Mouse (Mus musculus): ENCODE data around the gene Car1. TPM values are rescaled to one million over a fixed set of nuclear protein-coding genes. Genes with fewer than 3 reads are reported as not detected.
A peak's percentile ranks its signal among the peaks of the same experiment; 100 is the strongest.
"Not testable (repeated sequence)": the region's sequence is repeated elsewhere in the genome, so short reads cannot be mapped to it uniquely, and the experiment has no call there.

Car1 gene
- total and polyA plus RNA-seq, 3 experiments: 1,720 to 6,361 (median 4,374) TPM

GRCm38 (mm10) chr3:14772473-14772872, 35.7 kb downstream of the Car1 start:
- H3K4me1 ChIP-seq (ENCODE audit: control insufficient read depth in 1 of 2, insufficient read depth in 2 of 2, low read length in 2 of 2); H3K79me2 ChIP-seq (ENCODE audit: control insufficient read depth, insufficient read depth, low read length, poor library complexity); H3K9me3 ChIP-seq (replicated peaks; ENCODE audit: insufficient read depth, low read length); H3K4me3 ChIP-seq (ENCODE audit: control insufficient read depth in 1 of 2, insufficient read depth in 1 of 2, low read depth in 2 of 2, low read length in 2 of 2); H3K27me3 ChIP-seq (ENCODE audit: control insufficient read depth in 1 of 2, insufficient read depth in 2 of 2, low read length in 2 of 2); H3K9ac ChIP-seq (ENCODE audit: control insufficient read depth, low read depth, low read length, poor library complexity, severe bottlenecking); H3K27ac ChIP-seq (ENCODE audit: control insufficient read depth, low read depth, low read length): not testable (repeated sequence)
- DNase-seq (ENCODE audit: low read depth, low spot score): peak; percentile 11
- H3K36me3 ChIP-seq (ENCODE audit: control insufficient read depth in 1 of 2, insufficient read depth in 2 of 2, low read length in 2 of 2): peaks cover 6 to 50% of the 10 kb centered on the region in 2 experiments
- TF ChIP-seq POLR2AphosphoS2 (IDR thresholded peaks at IDR 0.05; ENCODE audit: low read length): peak; percentile 59; the same call in 1 of the 2 replicates

- Histone ChIP-seq H3K9ac (ENCODE audit: control insufficient read depth, low read depth, low read length, poor library complexity, severe bottlenecking) (no peak overlapping the region), H3K4me1 (ENCODE audit: control insufficient read depth in 1 of 2, insufficient read depth in 2 of 2, low read length in 2 of 2) (no peaks in the 10 kb centered on the region), H3K27ac (ENCODE audit: control insufficient read depth, low read depth, low read length) (no peak overlapping the region), H3K27me3 (ENCODE audit: control insufficient read depth in 1 of 2, insufficient read depth in 2 of 2, low read length in 2 of 2) (no peaks in the 10 kb centered on the region), H3K4me3 (ENCODE audit: control insufficient read depth in 1 of 2, insufficient read depth in 1 of 2, low read depth in 2 of 2, low read length in 2 of 2) (no peak overlapping the region), H3K79me2 (ENCODE audit: control insufficient read depth, insufficient read depth, low read length, poor library complexity) (no peaks in the 10 kb centered on the region), H3K36me3 (ENCODE audit: control insufficient read depth in 1 of 2, insufficient read depth in 2 of 2, low read length in 2 of 2) (peaks cover 0 to 33% of the 10 kb centered on the region in 2 experiments; a peak in 3 of 4 replicates), H3K9me3 (replicated peaks; ENCODE audit: insufficient read depth, low read length) (no peaks in the 10 kb centered on the region)
- peak; percentile 69 for DNase-seq (ENCODE audit: low read depth, low spot score)
- TF ChIP-seq MYC (IDR thresholded peaks at IDR 0.05; ENCODE audit: low read depth, low read length): 0 out of 2 replicates have a peak, but pooled peaks have one; percentile 14
- 0 out of 2 replicates have a peak, but pooled peaks have one; percentile 25 for TF ChIP-seq TCF12 (IDR thresholded peaks at IDR 0.05; ENCODE audit: low read depth, low read length)
- TF ChIP-seq EP300 (IDR thresholded peaks at IDR 0.05; ENCODE audit: low read depth in 1 of 2, low read length in 2 of 2): 0 out of 4 replicates have a peak, but pooled peaks of 1 of the 2 experiments have one; percentile 3
- no peak for TF ChIP-seq HCFC1 (IDR thresholded peaks at IDR 0.05; ENCODE audit: low read depth, low read length)
- peak; percentile 58; the same call in 1 of the 2 replicates for TF ChIP-seq ZMIZ1 (IDR thresholded peaks at IDR 0.05; ENCODE audit: low read depth, low read length)
- no peak for TF ChIP-seq RAD21 (IDR thresholded peaks at IDR 0.05; ENCODE audit: low read depth, low read length)
- TF ChIP-seq MAFK (IDR thresholded peaks at IDR 0.05; ENCODE audit: borderline replicate concordance, low read depth, low read length): peak; percentile 32; the same call in 1 of the 2 replicates
- TF ChIP-seq BHLHE40 (IDR thresholded peaks at IDR 0.05; ENCODE audit: borderline replicate concordance, low read depth, low read length): 0 out of 2 replicates have a peak, but pooled peaks have one; percentile 41
- peak in 1 of 3 experiments; percentile 17; a peak in 2 of 6 replicates for TF ChIP-seq CTCF (IDR thresholded peaks at IDR 0.05 in 2 of 3, conservative IDR thresholded peaks at IDR 0.05 in 1 of 3; ENCODE audit: control insufficient read depth in 1 of 3, insufficient read depth in 1 of 3, low read depth in 2 of 3, low read length in 3 of 3, poor library complexity in 1 of 3, severe bottlenecking in 1 of 3)
- no peak for TF ChIP-seq KAT2A (conservative IDR thresholded peaks at IDR 0.05; ENCODE audit: low read depth, low read length)
- 0 out of 2 replicates have a peak, but pooled peaks have one; percentile 21 for TF ChIP-seq MAZ (IDR thresholded peaks at IDR 0.05; ENCODE audit: low read depth, low read length)
- peak; percentile 42; the same call in 1 of the 2 replicates for TF ChIP-seq MYB (IDR thresholded peaks at IDR 0.05; ENCODE audit: low read depth, low read length)
- TF ChIP-seq E2F4 (IDR thresholded peaks at IDR 0.05; ENCODE audit: borderline replicate concordance, low read depth, low read length): no peak
- TF ChIP-seq POLR2A (IDR thresholded peaks at IDR 0.05; ENCODE audit: control insufficient read depth in 1 of 2, insufficient read depth in 1 of 2, low read depth in 1 of 2, low read length in 2 of 2, poor library complexity in 1 of 2): peak; percentile 25 to 58; a peak in 2 of 4 replicates
- TF ChIP-seq POLR2AphosphoS5 (IDR thresholded peaks at IDR 0.05; ENCODE audit: borderline replicate concordance, low read depth, low read length): peak; percentile 49; the same call in 1 of the 2 replicates
- peak; percentile 15 for TF ChIP-seq SMC3 (IDR thresholded peaks at IDR 0.05; ENCODE audit: low read depth, low read length)
- 0 out of 2 replicates have a peak, but pooled peaks have one; percentile 23 for TF ChIP-seq ETS1 (IDR thresholded peaks at IDR 0.05; ENCODE audit: low read depth, low read length)
- peak; percentile 35 for TF ChIP-seq NELFE (IDR thresholded peaks at IDR 0.05; ENCODE audit: low read depth, low read length)
- TF ChIP-seq SIN3A (IDR thresholded peaks at IDR 0.05; ENCODE audit: low read length): 0 out of 2 replicates have a peak, but pooled peaks have one; percentile 13
- peak; percentile 94 for TF ChIP-seq POLR2AphosphoS2 (IDR thresholded peaks at IDR 0.05; ENCODE audit: low read length)
- peak; percentile 53; the same call in 1 of the 2 replicates for TF ChIP-seq MEF2A (IDR thresholded peaks at IDR 0.05; ENCODE audit: extremely low read depth, insufficient replicate concordance, low read depth, low read length, poor library complexity, severe bottlenecking)
- no peak for TF ChIP-seq ZNF384 (IDR thresholded peaks at IDR 0.05; ENCODE audit: low read depth, low read length)
Observed at GRCm38 (mm10) chr3:14764755-14765566, 43.2 kb downstream of the Car1 start.
